Mouse (Mus musculus): ENCODE measurements at regions not wholly inside any gene's neighbourhood (a gene's known extent, or its start where the extent isn't known, plus 50 kb on each side); places are given as distances from the start of the nearest gene placed in this dataset.

DNA sequence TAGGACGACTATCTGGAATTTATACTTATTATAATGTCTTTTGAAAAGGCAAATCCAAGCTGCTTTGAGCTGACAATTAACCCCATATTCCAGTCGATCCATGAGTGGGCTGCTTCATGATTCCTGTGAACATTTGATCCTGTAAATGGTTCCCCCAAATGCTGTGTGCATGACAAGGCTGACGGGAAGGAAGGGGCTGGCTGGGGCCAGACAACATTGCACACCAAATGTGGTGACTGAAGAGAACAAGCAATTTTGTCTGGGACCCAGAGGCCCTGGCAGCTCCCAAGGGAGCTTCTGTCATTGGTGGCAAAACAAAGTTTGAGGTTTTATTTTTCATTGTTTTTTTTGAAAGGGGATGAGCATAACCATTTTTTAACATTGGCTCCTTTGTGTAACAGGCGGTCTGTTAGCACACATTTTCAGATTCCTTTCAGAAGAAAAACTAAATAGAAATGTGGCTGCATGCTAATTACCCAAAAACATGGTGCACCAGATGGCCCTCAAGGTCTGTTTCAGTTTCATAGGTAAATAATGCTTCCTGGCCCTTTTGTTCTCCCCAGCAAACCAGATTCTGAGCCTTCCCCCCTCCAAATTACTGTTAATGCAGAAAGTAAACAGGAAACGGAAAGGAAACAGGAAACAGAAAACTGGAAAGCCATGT is 348.6 kb upstream of the Cd180 start:
- no peak for ATAC-seq (ENCODE audit: poor library complexity, severe bottlenecking)

DNA sequence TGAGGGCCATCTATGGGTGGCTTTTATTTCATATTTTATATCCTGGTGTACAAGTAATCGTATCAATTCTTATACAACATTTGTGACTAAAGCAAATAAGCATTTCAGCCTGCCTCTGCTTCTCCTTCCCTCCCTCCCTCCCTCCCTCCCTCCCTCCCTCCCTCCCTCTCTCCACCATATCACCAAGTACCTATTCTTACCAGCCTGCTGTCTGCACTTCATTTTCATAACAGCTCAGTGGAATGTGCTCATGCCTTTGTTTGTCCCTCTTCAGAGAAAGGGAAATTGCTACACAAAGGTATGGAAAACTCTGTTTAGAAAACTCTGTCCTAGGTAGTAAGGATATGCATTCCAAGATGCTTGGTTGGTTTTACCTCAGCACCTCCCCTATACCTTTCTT is 343.9 kb upstream of the Cd180 start:
- ATAC-seq (ENCODE audit: poor library complexity, severe bottlenecking), result no peak

DNA sequence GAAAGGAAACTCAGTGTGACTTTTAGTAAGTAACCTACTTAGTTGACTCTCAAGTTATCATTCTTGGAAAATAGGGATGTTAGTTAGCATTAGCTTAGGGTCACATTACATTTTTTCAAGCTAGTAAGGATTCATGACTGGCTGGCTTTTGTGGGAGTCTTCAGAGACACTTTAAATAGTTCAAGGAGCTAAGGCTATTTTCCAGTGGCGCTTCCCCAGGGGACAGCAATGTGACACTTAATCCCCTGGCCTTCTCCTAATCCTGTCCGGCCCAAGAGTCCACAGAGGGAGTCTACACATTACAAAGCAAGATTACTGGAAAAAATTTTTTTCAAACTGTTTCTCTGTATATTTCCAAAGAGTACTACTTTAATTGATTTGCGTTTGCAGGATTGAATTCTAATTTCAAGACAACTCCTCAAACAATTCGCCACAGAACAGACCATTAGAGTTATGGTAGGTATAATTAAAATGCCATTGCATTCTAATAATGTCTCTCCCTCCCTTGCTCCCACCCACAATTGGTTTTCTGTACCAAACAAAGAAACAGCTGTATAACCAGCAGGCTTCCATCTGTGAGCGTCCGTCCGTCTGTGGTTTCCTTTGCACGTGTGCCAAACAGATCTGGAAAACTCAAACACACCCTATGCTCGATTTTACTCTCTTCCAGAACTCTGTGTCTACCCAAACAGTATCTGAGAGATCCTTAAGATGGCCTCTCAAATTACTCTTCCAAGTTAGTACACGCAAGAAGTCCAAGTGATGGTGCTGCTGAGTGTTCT is 341.1 kb upstream of the Cd180 start:
- ATAC-seq (ENCODE audit: poor library complexity, severe bottlenecking), result no peak

DNA sequence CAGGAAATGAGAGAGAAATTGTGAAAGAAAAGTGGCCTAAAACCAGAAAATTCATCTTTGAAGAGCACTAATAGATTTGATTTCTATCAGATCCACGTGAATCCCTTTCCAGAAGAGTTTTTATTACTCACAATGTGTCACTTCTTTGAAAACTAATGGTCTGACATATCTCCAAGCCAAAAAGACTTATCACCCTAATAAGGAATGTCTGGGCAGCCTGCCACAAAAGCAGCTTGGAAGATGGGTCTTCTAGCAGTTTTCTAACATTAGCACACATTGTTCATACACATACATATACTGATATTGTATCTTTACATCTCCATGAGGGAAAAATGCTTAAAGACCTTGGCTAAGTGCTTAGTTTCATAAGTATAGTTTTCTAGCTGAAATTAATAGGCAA is 337.8 kb upstream of the Cd180 start:
- ATAC-seq (ENCODE audit: poor library complexity, severe bottlenecking), result no peak

DNA sequence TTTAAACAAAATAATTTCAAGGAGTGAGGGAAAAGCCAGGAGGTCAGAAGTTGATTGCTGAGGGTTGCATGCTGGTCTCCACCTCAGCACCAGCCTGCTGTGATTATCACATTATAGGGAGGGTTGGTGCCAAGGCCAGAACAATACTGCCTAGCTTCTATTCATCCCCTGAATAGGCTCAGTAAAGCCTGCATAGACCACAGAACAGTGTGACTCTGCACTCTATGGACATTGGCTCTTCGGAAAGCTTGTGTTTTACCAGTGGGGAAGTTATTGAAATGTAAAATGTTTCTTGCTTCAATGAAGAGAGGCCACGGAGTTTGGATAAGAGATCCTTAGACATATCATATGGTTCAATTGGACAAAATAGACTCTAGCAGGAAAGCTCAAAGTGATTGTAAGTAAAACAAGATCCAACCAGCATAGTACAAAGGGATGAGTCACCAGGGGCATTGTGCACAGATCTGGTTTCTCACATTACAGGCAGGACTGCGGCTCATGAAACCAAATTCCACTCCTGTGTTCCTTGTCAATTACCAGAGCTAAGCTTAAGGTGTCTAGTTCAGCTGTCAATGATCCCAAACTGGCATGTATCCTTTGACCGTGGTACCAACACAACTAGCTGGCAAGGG is 320.8 kb upstream of the Cd180 start:
- ATAC-seq (ENCODE audit: poor library complexity, severe bottlenecking), result no peak

DNA sequence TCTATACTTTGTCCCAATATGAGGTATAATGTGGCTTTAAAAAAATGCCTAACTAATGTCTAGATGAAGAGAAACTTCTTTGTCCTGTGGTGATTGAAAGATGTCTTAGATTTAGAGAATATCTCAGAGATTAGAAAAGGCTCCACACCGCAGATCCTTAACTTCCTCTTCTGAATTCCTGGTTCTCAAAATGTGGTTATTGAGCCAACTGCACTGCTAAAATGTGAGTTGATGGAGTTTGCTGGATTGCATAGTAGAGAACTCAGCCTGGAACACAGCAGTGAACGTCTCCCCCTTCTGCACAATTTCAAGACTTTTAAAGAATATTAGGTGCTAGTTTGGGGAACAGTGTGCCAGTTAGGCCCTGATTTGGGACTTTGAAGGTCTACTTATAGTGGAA is 312.7 kb upstream of the Cd180 start:
- peak; percentile 56; the same call in 1 of the 2 replicates for ATAC-seq (ENCODE audit: poor library complexity, severe bottlenecking)

DNA sequence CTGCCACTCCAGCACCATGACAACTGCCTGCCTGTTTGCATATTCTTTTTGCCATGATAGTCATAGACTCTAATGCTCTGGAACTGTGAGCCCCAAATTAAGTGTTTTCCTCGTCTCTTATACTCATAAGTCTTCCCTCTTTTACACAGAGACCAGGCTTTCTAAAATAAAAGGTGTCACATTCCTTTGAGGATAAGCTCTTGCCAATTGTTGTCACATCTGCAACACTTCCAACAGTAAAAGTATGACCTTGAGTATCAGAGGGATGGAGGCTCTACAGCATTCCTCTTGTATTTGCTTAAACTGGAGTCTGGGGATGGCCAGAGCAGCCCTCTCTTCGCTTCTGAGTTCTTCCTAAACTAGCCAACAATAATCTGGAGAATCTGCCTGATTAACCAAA is 301.4 kb upstream of the Cd180 start:
- no peak for ATAC-seq (ENCODE audit: poor library complexity, severe bottlenecking)

DNA sequence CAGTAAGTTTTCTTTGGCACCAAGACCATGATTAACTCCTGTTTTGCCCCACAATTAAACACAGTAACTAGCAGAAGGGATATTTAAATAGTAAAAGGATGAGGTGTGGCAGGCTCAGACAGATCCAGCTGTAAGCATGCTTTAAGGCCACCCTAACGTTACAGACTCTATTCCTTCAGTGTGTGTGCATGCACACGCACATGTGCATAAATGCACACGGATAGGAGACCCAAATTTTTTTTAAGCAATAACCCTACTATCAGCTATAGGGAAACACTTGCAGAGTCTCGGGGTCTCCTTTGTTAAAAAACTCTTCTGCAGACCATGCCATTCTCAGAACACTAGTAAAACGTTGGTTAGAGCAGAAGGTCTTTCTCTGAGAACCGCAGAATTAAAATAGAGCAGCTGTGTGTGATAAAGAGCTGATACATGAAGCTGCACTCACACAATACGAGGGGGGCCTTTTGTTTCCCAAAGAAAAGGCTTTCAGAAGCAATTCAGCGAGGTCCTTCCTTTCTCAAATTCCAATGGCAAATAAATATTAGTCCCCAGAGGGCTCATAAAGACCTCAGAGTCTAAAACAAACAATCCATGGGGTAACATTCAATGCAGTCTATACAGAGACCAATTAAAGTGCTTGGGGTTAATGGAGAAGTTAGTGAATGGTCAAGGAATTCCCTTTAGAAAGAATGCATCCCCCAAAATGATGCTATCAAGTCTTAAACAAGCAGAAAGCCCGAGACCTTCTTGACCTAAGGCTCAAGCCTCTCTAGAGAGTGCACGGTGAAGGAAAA is 300.3 kb upstream of the Cd180 start:
- no peak for ATAC-seq (ENCODE audit: poor library complexity, severe bottlenecking)

DNA sequence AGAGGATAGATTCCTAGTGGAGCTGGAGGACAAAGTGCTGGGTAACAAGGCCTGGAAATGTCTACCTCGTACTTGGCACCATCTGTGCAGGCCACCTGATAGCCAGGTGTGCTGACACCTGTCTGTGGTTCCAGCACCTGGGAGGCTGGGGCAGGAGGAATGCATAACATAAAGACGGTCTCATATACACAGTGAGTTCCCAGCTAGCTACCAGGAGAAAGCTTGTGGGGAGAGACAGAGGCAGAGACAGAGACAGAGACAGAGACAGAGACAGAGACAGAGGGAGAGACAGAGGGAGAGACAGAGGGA is 299.7 kb upstream of the Cd180 start:
- ATAC-seq (ENCODE audit: poor library complexity, severe bottlenecking), result no peak

DNA sequence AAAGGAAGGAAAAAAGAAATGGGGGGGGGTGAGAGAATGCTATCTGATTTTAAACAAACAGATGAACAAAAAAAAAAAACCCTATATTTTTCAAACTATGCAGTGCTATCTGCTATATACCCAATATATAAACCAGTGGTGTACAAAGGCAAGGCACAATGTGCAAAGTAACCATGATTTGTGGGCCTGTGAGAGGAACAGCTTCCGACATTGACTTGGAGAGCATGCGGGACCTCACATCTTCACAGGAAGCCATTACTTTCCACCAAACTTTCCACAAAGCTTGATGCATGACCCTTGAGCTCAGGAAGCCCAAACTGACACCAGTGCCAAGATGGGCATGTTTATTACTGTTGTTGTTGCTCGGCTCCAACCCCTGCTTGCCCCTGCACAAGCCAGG is 299.3 kb upstream of the Cd180 start:
- no peak for ATAC-seq (ENCODE audit: poor library complexity, severe bottlenecking)

DNA sequence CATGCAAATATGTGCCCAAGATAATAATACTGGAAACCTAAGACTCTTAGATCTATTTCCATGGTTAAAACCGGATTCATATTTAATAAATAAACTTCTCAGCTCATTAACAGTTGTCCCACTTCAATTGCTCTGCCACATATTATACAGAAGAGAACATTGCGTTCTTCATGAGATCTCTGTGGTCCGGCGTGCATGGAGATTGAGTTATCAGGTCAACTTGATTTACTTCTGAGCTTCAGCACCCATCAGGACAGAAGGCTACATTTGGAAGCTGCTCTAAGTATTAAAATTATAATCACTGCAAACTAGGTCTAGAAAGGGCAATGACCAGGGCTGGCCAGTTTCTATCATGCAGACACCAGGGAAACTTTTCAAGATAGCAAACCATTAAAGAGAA is 295.9 kb upstream of the Cd180 start:
- ATAC-seq (ENCODE audit: poor library complexity, severe bottlenecking), result no peak

DNA sequence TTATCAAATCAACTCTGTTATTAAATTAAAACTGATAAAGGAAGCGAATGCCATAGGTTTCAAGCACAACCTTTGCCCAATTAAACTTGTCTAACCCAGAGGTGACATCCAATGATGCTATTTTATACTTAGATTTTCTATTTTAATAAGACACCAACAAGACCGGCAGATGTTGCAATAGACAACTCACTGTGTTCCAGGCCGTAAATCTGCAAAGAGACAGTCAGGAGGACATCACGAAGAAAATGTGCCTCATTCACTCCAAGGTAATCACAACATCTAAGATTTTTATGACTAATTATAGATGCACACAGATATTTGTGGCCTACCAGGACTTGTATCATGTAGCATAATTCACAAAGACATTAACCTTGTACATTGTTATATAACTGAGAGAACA is 281.5 kb upstream of the Cd180 start:
- ATAC-seq (ENCODE audit: poor library complexity, severe bottlenecking), result no peak

DNA sequence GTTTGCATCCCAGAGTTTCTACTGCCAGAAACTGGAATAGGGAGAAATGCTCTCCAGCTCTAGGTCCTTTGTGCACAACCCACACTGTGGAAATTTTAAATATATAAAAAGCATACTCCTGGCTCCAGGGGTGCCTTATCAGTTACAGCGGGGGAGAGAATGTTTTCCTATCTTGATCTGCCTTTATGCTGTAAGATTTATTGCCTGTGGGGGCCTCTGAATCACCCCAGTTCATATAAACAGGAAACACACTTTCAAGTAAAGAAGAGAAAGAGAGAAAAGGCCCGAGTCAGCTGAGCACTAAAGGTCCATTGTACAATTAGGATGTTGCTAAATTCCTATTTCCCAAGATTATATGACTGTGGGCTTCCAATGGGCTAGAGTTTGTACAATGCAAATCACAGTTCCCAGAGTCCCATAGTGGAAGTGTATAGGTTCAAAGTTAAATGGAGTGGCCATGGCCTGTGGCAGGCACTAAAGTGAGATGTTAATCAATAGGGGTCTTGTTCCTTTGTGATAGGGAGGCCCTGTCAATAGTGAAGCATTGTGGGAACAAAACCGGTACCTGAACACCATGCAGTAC is 258.9 kb upstream of the Cd180 start:
- no peak for ATAC-seq (ENCODE audit: poor library complexity, severe bottlenecking)

DNA sequence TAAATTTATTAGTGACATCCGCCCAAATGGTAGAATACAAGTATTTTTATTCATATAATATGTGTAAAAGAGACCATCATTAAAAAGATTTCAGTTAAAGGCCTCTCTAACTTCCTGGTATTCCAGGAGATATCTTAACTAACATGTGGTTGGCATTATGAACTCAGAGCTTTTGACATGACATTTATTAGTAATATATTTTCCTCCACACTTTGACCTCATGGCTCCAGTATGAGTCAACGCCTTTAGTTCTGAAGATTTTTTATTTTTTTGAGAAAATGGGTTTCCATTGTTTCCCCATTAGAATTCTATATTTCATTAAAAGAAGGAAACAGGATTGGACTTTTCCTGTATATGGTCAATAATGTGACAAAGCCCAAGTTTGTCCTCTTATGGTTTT is 250.7 kb upstream of the Cd180 start:
- no peak for ATAC-seq (ENCODE audit: poor library complexity, severe bottlenecking)

DNA sequence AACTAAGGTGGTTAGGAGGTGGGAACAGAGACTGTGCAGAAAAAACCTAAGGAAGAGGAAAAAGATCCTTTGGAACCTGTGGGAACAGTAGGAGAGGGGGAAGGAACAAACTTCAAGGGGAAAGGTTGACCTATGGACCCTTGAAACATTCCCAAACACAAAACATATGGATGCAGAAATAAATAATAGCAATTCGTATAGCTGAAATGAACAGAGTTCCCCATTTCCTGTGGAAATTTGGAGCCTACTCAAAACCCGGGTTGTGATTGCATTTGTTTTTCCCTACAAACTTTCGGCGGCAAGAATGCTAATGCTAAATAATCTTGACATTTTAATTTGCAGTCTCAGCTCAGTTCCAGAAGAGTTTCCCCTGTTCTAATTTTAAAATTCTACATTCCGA is 246.0 kb upstream of the Cd180 start:
- ATAC-seq (ENCODE audit: poor library complexity, severe bottlenecking), result no peak

DNA sequence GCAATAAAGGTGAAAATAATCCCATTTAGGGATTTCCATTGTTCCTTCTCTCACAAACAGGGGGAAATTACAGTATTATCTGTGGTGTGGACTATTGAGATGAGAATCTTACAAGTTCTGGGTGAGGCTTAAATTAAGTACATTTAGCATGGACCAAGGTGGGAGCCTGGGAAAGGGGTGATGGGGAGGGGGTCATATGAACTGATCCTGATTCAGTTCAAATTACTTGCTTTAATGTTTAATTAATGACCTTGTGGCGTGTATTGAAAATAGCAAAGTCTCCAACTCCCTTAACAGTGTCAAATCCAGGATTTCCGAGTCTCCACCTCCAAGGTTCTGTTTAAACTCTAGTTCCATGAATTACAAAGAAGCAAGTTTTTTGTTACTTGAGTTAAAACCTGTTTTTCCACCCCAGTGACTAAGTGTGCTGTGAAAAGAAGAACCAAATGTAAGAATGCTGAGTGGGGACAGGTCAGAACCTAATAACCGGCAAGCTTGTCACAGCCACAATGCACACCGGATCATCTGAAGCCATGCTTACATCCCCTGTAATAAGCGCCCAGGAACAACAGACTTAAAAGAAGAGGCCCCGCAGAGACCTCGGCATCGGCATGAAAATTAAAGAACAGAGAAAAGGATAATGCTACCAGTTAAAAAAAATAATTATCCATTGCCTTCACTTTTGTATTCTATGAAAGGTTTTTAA is 243.8 kb upstream of the Cd180 start:
- ATAC-seq (ENCODE audit: poor library complexity, severe bottlenecking), result no peak

DNA sequence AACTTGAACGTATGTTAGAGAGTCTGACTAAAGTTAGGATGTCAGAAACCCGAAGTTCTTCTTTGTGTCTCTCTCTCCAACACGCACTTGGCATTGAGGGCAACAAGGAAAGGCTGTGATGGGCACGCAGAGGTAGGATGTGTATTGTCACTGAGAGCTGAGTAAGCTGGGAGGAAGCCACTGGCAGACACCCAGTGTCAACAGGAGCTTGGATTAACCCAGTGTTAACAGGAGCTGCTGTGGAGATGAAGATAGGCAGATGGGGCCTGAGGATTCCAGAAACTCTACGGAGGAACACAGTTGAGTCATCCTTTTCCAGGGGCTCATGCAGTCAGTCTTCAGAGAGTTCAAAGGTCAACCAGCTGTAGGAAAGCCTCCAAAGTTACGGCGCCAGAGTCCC is 242.2 kb upstream of the Cd180 start:
- ATAC-seq (ENCODE audit: poor library complexity, severe bottlenecking), result no peak

DNA sequence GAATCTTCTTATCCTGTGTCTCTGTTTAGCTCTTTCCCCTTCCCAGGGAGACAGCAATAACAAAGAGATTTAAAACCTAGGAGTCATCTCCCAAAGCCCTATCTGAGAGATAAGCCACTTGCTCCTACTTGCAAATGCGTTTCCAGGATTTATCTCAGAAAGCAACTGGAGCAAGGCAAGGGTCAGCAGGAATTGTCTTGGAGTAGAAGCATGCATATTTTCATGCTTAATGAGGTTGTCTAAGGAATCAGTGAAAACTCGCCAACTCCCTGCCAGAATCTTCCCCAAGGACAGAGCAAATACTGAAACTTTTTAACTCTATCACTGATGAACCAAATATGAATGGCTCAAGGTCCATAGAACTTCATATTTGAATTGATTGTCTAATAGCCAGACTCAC is 234.6 kb upstream of the Cd180 start:
- no peak for ATAC-seq (ENCODE audit: poor library complexity, severe bottlenecking)

DNA sequence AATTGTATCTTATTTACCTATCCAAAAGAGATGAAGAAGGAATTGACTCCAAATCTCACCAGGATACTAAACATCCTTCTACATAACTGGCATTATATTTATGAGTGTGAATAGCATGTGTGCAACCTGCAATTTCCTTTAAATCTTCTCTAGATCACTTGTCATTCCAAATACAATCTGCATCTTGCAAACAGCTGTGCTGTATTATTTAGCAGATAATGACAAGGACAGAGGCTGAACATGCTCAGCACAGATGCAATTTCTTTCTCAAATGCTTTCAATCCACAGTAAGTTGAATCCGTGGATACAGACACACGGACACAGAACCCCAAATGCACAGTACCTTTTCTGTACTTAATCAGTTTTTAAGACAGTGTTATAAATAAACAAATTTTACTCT is 229.4 kb upstream of the Cd180 start:
- ATAC-seq (ENCODE audit: poor library complexity, severe bottlenecking), result no peak

DNA sequence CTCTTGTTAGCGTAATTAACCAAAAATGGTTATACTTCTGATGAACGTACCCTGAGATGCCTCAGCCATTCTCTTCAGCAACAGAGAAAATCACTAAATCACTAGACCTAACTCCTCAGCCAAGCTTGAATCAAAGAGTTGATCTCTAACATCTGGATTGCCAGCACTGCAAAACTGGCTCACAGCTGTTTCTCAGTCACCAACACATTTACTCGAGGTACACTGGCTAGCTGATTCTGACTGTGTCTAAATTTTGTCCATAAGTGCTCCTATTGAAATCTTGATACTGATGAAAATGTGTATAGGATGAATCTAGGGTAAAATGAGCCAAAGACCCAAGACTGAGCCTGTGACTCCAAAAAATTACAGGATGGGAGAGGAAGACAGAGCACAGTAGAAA is 211.5 kb upstream of the Cd180 start:
- no peak for ATAC-seq (ENCODE audit: poor library complexity, severe bottlenecking)

DNA sequence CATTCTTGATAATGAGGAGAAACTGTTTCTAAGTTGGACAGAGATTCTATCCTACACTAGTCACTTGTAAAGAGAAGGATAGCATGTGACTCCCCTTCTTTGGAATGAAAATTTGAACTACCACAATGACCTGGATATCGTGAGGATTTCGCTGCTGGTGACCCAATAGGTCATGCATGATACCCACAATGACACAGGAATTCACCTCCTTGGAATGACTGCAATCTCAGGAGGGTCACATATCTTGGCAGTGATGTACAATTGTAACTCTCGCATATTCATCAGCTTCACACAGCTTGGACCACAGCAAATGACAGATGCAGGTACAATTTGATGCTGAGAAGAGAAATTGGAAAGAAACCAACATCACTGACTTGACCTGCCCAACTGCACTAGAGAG is 210.9 kb upstream of the Cd180 start:
- no peak for ATAC-seq (ENCODE audit: poor library complexity, severe bottlenecking)
